Mouse (Mus musculus): ENCODE measurements at regions not wholly inside any gene's neighbourhood (a gene's known extent, or its start where the extent isn't known, plus 50 kb on each side); places are given as distances from the start of the nearest gene placed in this dataset.

DNA sequence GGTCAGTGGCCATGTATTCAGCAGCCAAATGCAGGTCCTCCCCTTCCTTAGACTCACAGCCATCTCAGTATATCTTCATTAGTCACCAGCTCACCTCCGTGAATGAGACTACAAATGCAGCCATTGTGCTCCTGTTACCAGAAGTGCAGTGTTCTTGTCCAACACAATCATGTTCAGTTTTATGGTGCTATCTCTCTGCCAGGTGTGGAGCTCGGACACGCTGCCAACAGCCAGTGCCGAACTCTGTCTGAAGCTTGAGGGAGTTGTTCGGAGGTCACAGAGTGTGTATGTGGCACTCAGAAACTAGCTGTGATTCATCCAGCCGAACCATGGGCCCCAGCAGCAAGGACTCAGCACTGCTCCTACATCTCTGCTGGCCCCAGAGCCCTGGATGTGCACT is 91.3 kb upstream of the Otud4 start:
- TF ChIP-seq CTCF (IDR thresholded peaks at IDR 0.05; ENCODE audit: control insufficient read depth, insufficient read depth, insufficient read length): no peak
- no peak for TF ChIP-seq MAX (IDR thresholded peaks at IDR 0.05)
- TF ChIP-seq CEBPB (IDR thresholded peaks at IDR 0.05; ENCODE audit: low read depth): no peak

All from C2C12 (cell line).